Mouse (Mus musculus): ENCODE measurements around the gene Mlph. TPM values are rescaled to one million over a fixed set of nuclear protein-coding genes. Genes with fewer than 3 reads are reported as not detected.

Mlph gene
- polyA plus RNA-seq, 1 experiment from 2014 or later, result 0.44 TPM

DNA sequence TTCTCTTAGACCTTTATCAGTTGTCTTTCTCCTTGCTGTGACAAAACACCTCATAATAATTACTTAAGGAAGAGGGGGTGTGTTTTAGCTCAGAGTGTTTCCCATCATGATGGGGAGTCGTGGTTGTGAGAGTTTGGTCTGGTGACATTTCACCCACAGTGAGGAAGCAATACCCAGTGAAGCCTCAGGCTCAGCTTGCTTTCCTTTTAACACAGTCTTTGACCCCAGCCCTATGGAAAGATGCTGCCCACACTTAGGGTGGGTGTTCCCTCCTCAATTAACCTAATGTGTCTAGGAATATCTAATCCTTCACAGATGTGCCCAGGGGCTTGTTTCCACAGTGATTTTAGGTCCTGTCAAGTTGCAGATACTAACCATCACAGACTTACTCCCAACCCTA is 16.9 kb upstream of the Mlph start:
- Histone ChIP-seq H3K9ac (no peak overlapping the region), H3K36me3 (no peaks in the 10 kb centered on the region), H3K4me2 (no peak overlapping the region), H3K27ac (no peak overlapping the region), H3K4me3 (no peak overlapping the region), H3K4me1 (replicated peaks) (peaks cover 21% of the 10 kb centered on the region), H3K27me3 (no peaks in the 10 kb centered on the region), H3K9me3 (replicated peaks) (no peaks in the 10 kb centered on the region)
- 52% methylated on average over 1 of the region's 1 CpGs for WGBS
- no peak for ATAC-seq (replicated peaks; ENCODE audit: insufficient number of reproducible peaks, insufficient read depth, low FRiP score, low read depth)

DNA sequence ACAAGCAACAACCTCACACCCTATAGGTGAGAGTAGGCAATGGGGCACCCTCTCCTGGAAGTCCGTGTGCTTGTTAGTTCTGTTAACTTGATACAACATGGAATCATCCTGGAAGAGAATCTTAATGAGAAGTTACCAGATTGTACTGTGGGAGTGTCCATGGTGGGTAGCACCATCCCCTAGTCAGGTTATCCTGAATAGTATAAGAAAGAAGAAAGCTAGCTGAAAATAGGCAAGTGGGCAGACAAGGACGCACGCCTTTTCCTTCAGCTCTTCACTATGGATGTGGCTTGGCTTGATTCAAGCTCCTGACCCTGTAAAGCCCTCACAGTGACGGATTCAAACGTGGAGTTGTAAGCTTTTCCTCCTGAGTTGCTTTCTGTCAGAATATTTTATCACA is 15.1 kb upstream of the Mlph start:
- Histone ChIP-seq H3K4me1 (replicated peaks) (peaks cover 21% of the 10 kb centered on the region), H3K27ac (no peak overlapping the region), H3K9me3 (replicated peaks) (no peaks in the 10 kb centered on the region), H3K4me3 (no peak overlapping the region), H3K27me3 (peaks cover 5% of the 10 kb centered on the region; the same call in 1 of the 2 replicates), H3K4me2 (no peak overlapping the region), H3K36me3 (no peaks in the 10 kb centered on the region), H3K9ac (no peak overlapping the region)
- no peak for ATAC-seq (replicated peaks; ENCODE audit: insufficient number of reproducible peaks, insufficient read depth, low FRiP score, low read depth)
- WGBS, result 87% methylated on average over 5 of the region's 5 CpGs

DNA sequence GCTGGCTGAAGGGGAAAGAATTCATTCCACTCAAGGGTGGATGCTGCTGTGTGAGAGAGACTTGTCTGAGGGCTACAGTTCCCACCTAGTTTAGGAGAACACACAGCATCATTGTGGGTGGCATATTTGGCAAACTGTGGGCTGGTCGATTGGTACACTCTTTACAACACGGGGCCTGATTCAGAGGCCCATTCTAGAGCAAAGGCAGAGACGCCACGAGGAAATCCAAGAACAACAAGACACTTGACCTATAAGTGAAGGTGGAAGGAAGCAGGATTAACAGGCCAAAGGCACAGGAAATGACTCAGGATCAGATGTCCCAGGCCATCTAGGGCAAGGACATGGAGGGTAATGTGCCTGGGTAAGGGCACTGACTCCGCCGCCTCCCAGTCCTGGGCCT is 14.5 kb upstream of the Mlph start:
- no peak overlapping the region for H3K4me2 ChIP-seq
- H3K9me3 ChIP-seq (replicated peaks), result no peaks in the 10 kb centered on the region
- no peak overlapping the region for H3K4me3 ChIP-seq
- ATAC-seq (replicated peaks; ENCODE audit: insufficient number of reproducible peaks, insufficient read depth, low FRiP score, low read depth), result no peak
- WGBS, result 65% methylated on average over 6 of the region's 6 CpGs
- peaks cover 21% of the 10 kb centered on the region for H3K4me1 ChIP-seq (replicated peaks)
- no peak overlapping the region for H3K27ac ChIP-seq
- H3K27me3 ChIP-seq, result peaks cover 5% of the 10 kb centered on the region; the same call in 1 of the 2 replicates
- no peak overlapping the region for H3K9ac ChIP-seq
- no peaks in the 10 kb centered on the region for H3K36me3 ChIP-seq

DNA sequence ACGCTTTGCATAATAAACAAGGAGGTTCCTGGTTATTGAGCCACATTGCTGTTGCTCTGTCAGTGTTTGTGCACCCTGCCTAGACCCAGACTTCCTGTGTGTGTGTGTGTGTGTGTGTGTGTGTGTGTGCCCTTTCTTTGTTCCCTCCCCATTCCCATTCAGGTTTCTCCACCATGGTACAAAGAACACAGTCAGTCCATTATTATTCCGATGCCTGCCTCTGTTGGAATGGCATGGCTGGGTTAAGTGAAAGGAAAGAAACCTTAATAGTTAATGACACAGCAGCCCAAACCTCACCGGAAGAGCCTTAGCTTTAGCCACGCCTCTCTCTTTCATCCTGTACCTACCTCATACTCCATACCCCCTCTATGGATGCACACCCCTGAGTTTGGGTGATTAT is 13.6 kb upstream of the Mlph start:
- Histone ChIP-seq H3K36me3 (no peaks in the 10 kb centered on the region), H3K27me3 (peaks cover 5% of the 10 kb centered on the region; the same call in 1 of the 2 replicates), H3K9me3 (replicated peaks) (no peaks in the 10 kb centered on the region), H3K27ac (no peak overlapping the region), H3K4me1 (replicated peaks) (peaks cover 19% of the 10 kb centered on the region), H3K9ac (no peak overlapping the region), H3K4me2 (no peak overlapping the region), H3K4me3 (no peak overlapping the region)
- no peak for ATAC-seq (replicated peaks; ENCODE audit: insufficient number of reproducible peaks, insufficient read depth, low FRiP score, low read depth)
- 82% methylated on average over 4 of the region's 4 CpGs for WGBS

DNA sequence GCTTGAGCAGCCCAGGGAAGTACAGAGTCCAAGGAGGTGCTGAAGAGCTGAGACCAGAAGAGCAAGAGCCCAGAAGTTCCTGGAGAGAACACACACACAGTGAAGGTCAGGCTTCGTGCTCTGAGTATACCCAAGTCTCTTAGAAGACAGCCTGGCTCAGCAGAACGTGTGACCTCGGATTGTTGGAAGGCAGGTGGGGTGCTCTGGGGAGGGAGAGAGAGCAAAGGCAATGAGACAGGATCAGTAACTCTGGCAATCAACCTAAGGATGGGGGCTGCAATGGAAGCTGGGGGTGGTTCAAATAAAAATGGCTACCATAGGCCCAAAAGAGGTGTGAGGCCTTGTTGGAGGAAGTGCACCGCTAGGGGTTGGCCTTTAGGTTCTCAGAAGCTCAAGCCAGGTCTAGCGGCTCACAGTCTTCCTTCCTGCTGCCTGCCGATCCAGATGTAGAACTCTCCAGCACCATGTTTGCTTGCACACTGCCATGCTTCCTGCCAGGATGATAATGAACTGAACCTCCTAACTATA is 13.1 kb upstream of the Mlph start:
- H3K4me1 ChIP-seq (replicated peaks), result peaks cover 14% of the 10 kb centered on the region
- ATAC-seq (replicated peaks; ENCODE audit: insufficient number of reproducible peaks, insufficient read depth, low FRiP score, low read depth), result no peak
- H3K9me3 ChIP-seq (replicated peaks), result no peaks in the 10 kb centered on the region
- H3K9ac ChIP-seq, result no peak overlapping the region
- no peaks in the 10 kb centered on the region for H3K36me3 ChIP-seq
- no peak overlapping the region for H3K4me2 ChIP-seq
- H3K27me3 ChIP-seq, result peaks cover 5% of the 10 kb centered on the region; the same call in 1 of the 2 replicates
- 82% methylated on average over 6 of the region's 6 CpGs for WGBS
- no peak overlapping the region for H3K4me3 ChIP-seq
- H3K27ac ChIP-seq, result no peak overlapping the region

DNA sequence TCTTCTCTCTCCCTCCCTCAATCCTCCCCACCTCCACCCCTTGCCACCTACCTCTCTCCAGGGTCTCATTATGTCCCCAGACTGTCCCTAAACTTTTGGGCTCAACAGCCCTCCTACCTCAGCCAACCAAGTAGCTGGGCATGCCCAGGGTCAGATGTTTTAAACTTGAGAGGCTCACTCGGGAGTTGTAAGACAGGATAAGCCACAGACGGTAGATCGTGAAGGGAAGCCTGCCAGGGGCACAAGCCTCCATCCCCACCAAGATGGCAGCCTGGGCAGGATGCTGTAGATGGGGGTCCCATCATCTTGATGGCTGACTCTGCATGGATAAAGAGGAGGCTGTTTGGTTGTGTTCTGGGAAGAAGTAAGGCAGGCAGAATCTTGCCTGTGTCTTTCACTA is 12.1 kb upstream of the Mlph start:
- no peak for ATAC-seq (replicated peaks; ENCODE audit: insufficient number of reproducible peaks, insufficient read depth, low FRiP score, low read depth)
- peaks cover 6% of the 10 kb centered on the region; the same call in 1 of the 2 replicates for H3K4me1 ChIP-seq (replicated peaks)
- no peak overlapping the region for H3K4me3 ChIP-seq
- H3K4me2 ChIP-seq, result no peak overlapping the region
- no peak overlapping the region for H3K27ac ChIP-seq
- 61% methylated on average over 3 of the region's 3 CpGs for WGBS
- H3K36me3 ChIP-seq, result no peaks in the 10 kb centered on the region
- peaks cover 5% of the 10 kb centered on the region; the same call in 1 of the 2 replicates for H3K27me3 ChIP-seq
- no peak overlapping the region for H3K9ac ChIP-seq
- H3K9me3 ChIP-seq (replicated peaks), result no peaks in the 10 kb centered on the region

DNA sequence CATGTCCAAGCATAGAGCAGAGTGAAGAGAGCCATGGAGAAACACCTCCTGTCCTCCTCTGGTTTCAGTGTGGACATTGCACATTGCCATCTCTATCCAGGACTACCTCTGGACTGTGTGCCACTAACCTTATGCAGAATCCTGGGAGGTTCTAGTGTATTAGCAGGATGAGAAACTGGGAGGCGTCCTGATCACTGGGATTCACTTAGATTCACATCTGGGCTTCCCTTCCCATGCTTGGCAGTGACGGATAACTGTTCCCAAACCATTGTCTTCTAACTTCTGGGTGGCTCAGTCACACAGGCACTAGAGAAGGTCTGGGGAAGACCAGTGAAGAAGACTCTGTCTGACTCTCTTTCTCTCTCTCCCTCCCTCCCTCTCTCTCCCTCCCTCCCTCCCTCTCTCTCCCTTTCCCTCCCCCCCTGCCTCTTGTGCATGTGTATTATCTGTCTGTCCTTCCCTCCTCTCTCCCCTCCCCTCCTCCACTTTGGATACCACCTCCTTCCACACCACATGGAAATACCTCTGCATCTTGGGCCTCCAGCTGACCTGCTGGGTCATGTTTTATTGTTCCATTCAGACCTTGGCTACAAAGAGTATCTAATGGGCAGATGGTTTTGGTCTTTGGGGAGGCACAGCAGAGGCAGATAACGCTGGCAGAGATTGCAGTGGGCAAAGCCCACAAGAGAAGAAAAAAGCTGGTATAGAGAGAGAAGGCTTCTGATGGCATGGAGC is 11.5 kb upstream of the Mlph start:
- Histone ChIP-seq H3K4me1 (replicated peaks) (peaks cover 1% of the 10 kb centered on the region; the same call in 1 of the 2 replicates), H3K9ac (no peak overlapping the region), H3K4me3 (no peak overlapping the region), H3K36me3 (no peaks in the 10 kb centered on the region), H3K27ac (peak overlapping the region; percentile 60), H3K4me2 (no peak overlapping the region), H3K9me3 (replicated peaks) (no peaks in the 10 kb centered on the region), H3K27me3 (peaks cover 5% of the 10 kb centered on the region; the same call in 1 of the 2 replicates)
- no peak for ATAC-seq (replicated peaks; ENCODE audit: insufficient number of reproducible peaks, insufficient read depth, low FRiP score, low read depth)
- 50% methylated on average over 3 of the region's 3 CpGs for WGBS

DNA sequence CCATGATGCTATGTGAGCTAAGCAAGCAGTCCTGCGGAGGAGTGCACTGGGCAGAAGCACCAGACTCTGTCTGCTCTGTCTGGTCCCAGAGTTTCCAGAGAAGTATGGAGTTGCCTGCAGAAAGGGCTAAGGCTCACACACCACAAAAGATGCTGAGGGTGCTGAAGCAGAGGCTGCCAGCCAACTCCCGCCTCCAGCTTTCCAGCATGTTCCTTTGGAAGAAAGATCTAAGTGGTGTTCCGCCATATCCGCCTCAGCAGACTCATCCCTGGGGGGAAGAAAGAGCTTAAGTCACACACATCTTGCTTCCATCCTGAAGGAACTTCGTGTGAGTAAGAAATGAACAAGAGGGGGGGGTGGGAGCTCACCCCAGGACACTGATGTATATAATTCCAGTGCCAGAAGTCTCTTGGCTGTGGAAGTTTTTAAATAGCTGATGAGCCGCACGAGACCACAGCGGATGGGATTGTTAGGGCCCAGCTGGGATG is 10.9 kb upstream of the Mlph start:
- Histone ChIP-seq H3K36me3 (no peaks in the 10 kb centered on the region), H3K9me3 (replicated peaks) (no peaks in the 10 kb centered on the region), H3K4me1 (replicated peaks) (peaks cover 3% of the 10 kb centered on the region), H3K4me2 (no peak overlapping the region), H3K9ac (no peak overlapping the region), H3K27me3 (peaks cover 5% of the 10 kb centered on the region; the same call in 1 of the 2 replicates), H3K4me3 (no peak overlapping the region), H3K27ac (peak overlapping the region; percentile 60)
- 56% methylated on average over 8 of the region's 8 CpGs for WGBS
- peak; percentile 44 for ATAC-seq (replicated peaks; ENCODE audit: insufficient number of reproducible peaks, insufficient read depth, low FRiP score, low read depth)

DNA sequence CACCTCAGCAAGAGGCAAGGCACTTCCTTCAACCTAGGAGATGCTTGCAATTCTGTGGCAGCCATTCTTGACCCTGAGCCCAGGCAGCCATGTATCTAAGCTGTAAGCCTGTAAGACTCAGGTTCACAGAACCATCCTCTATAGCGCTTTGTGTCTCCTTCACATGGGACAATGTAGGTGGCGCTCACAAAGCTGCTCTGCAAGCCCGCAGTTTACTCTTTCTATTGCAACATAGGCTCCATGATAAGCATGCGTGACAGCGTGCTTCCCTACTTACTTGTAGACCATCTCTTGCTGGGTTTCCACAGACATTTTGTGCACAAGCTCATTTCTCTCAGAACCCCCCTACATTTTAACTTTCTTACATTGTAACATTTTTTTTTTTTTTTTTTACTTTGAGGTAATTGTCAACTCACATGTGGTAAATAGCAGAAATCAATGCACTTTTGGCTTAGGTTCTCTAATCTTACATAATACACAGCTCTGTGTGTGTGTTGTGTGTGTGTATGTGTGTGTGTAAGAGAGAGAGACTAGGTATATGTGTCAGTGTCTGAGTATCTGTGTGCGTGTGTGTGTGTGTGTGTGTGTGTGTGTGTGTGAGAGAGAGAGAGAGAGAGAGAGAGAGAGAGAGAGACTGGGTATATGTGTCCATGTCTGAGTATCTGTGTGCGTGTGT is 10.0 kb upstream of the Mlph start:
- no peak overlapping the region for H3K9ac ChIP-seq
- no peak for ATAC-seq (replicated peaks; ENCODE audit: insufficient number of reproducible peaks, insufficient read depth, low FRiP score, low read depth)
- no peak overlapping the region for H3K4me3 ChIP-seq
- H3K4me2 ChIP-seq, result no peak overlapping the region
- H3K27ac ChIP-seq, result peak overlapping the region; percentile 38; the same call in 1 of the 2 replicates
- peaks cover 5% of the 10 kb centered on the region for H3K27me3 ChIP-seq
- WGBS, result 74% methylated on average over 7 of the region's 7 CpGs
- no peaks in the 10 kb centered on the region for H3K36me3 ChIP-seq
- H3K4me1 ChIP-seq (replicated peaks), result peaks cover 12% of the 10 kb centered on the region
- H3K9me3 ChIP-seq (replicated peaks), result no peaks in the 10 kb centered on the region

DNA sequence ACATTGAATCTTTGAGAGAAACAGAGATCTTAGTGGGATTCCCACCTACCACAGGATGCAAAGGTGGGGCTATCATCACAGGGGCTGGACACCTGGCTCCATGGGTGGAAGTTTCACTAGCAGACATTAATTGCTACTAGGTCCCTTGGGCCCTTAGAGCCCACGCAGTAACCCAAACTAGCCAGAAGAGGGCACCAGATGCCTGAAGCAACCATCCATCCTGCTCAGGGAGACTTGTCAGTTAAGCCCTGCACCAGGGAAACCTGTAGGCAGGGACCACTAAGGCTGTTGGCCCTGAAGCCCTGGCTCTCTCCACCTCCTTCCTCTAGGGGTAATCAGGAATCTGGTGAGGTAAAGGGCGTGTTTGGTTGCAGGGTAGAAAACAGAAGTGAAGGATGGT is 8.5 kb upstream of the Mlph start:
- H3K4me2 ChIP-seq, result no peak overlapping the region
- no peaks in the 10 kb centered on the region for H3K36me3 ChIP-seq
- peaks cover 16% of the 10 kb centered on the region for H3K27me3 ChIP-seq
- H3K4me1 ChIP-seq (replicated peaks), result peaks cover 20% of the 10 kb centered on the region
- no peak for ATAC-seq (replicated peaks; ENCODE audit: insufficient number of reproducible peaks, insufficient read depth, low FRiP score, low read depth)
- H3K4me3 ChIP-seq, result no peak overlapping the region
- no peak overlapping the region for H3K9ac ChIP-seq
- no peaks in the 10 kb centered on the region for H3K9me3 ChIP-seq (replicated peaks)
- H3K27ac ChIP-seq, result no peak overlapping the region
- WGBS, result 16% methylated on average over 2 of the region's 2 CpGs

DNA sequence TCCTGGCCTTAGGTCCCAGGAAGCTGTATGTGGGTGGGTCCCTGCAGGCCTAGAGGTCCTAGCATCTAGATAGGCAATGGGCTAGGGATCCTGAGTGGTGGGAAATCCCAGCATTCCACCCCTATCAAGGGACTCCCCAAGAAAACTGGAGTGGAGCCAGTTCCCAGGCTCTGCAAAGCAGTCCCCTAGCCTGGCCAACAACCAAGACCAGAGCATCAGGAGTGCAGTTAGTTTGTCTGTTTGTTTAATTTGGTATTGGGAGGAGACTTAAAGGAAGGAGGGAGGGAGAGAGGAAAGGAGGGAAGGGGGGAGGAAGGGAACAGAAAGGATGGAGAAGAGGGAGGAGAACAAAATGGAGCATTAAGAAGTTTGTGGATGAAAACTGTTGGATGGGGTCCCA is 5.7 kb upstream of the Mlph start:
- Histone ChIP-seq H3K4me3 (no peak overlapping the region; the same call in 1 of the 2 replicates), H3K36me3 (no peaks in the 10 kb centered on the region), H3K4me2 (peak overlapping the region; percentile 58), H3K27ac (peak overlapping the region; percentile 60; the same call in 1 of the 2 replicates), H3K9ac (no peak overlapping the region), H3K9me3 (replicated peaks) (no peaks in the 10 kb centered on the region), H3K27me3 (peaks cover 19% of the 10 kb centered on the region), H3K4me1 (replicated peaks) (peaks cover 20% of the 10 kb centered on the region)
- peak; percentile 43 for ATAC-seq (replicated peaks; ENCODE audit: insufficient number of reproducible peaks, insufficient read depth, low FRiP score, low read depth)
